Mouse (Mus musculus): ENCODE data around the gene Fam117a. TPM values are rescaled to one million over a fixed set of nuclear protein-coding genes. Genes with fewer than 3 reads are reported as not detected.

Gene Fam117a
- polyA plus RNA-seq, 1 experiment from 2014 or later, result 5.7 TPM

- WGBS, result 90% methylated on average over 7 of the region's 7 CpGs
- no peak for DNase-seq (ENCODE audit: low spot score)
Observed at GRCm38 (mm10) chr11:95371182-95371581, 34.4 kb downstream of the Fam117a start.

GRCm38 (mm10) chr11:95378926-95379325 lies 42.1 kb downstream of the Fam117a start:
- no peak overlapping the region for H3K4me3 ChIP-seq (ENCODE audit: low read depth, low read length)
- no peaks in the 10 kb centered on the region for H3K4me1 ChIP-seq (replicated peaks; ENCODE audit: control insufficient read depth, insufficient read depth)
- ATAC-seq (ENCODE audit: low FRiP score, low TSS enrichment) (no peak), DNase-seq (ENCODE audit: low spot score) (no peak)
- H3K9me3 ChIP-seq (ENCODE audit: control insufficient read depth, low read length), result no peaks in the 10 kb centered on the region
- H3K27ac ChIP-seq (replicated peaks), result no peak overlapping the region
- TF ChIP-seq CTCF (IDR thresholded peaks at IDR 0.05; ENCODE audit: low read depth) (no peak), EP300 (optimal IDR thresholded peaks at IDR 0.05) (no peak)
- no peak overlapping the region for H3K4me2 ChIP-seq (replicated peaks; ENCODE audit: low read depth)
- H3K27me3 ChIP-seq (ENCODE audit: control insufficient read depth, insufficient read depth, low read length), result no peaks in the 10 kb centered on the region
- WGBS, result 51% methylated on average over 9 of the region's 9 CpGs
- H3K36me3 ChIP-seq (ENCODE audit: control insufficient read depth, insufficient read depth, low read length), result peaks cover 15% of the 10 kb centered on the region; the same call in 1 of the 2 replicates
- no peak overlapping the region for H3K9ac ChIP-seq (ENCODE audit: low read length)

More at GRCm38 (mm10) chr11:95371182-95371581, 34.4 kb downstream of the Fam117a start:
- Histone ChIP-seq H3K27ac (replicated peaks) (no peak overlapping the region), H3K36me3 (ENCODE audit: control insufficient read depth, insufficient read depth, low read length) (peaks cover 15% of the 10 kb centered on the region; the same call in 1 of the 2 replicates), H3K4me2 (replicated peaks; ENCODE audit: low read depth) (no peak overlapping the region), H3K27me3 (ENCODE audit: control insufficient read depth, insufficient read depth, low read length) (no peaks in the 10 kb centered on the region), H3K4me3 (ENCODE audit: low read depth, low read length) (no peak overlapping the region), H3K9ac (ENCODE audit: low read length) (no peak overlapping the region), H3K9me3 (ENCODE audit: control insufficient read depth, low read length) (no peaks in the 10 kb centered on the region), H3K4me1 (replicated peaks; ENCODE audit: control insufficient read depth, insufficient read depth) (no peaks in the 10 kb centered on the region; the same call in 1 of the 2 replicates)
- ATAC-seq (ENCODE audit: low FRiP score, low TSS enrichment), result no peak
- TF ChIP-seq CTCF (IDR thresholded peaks at IDR 0.05; ENCODE audit: low read depth), result no peak

GRCm38 (mm10) chr11:95379552-95379951 lies 42.7 kb downstream of the Fam117a start:
- H3K36me3 ChIP-seq (ENCODE audit: control insufficient read depth, insufficient read depth, low read length), result peaks cover 14% of the 10 kb centered on the region; the same call in 1 of the 2 replicates
- H3K9me3 ChIP-seq (ENCODE audit: control insufficient read depth, low read length), result no peaks in the 10 kb centered on the region
- H3K27ac ChIP-seq (replicated peaks), result no peak overlapping the region
- H3K4me3 ChIP-seq (ENCODE audit: low read depth, low read length), result no peak overlapping the region
- no peak overlapping the region for H3K4me2 ChIP-seq (replicated peaks; ENCODE audit: low read depth)
- ATAC-seq (ENCODE audit: low FRiP score, low TSS enrichment) (no peak), DNase-seq (ENCODE audit: low spot score) (no peak)
- no peak overlapping the region for H3K9ac ChIP-seq (ENCODE audit: low read length)
- no peaks in the 10 kb centered on the region for H3K27me3 ChIP-seq (ENCODE audit: control insufficient read depth, insufficient read depth, low read length)
- 68% methylated on average over 5 of the region's 5 CpGs for WGBS
- TF ChIP-seq CTCF (IDR thresholded peaks at IDR 0.05; ENCODE audit: low read depth), result no peak
- TF ChIP-seq EP300 (optimal IDR thresholded peaks at IDR 0.05), result no peak
- H3K4me1 ChIP-seq (replicated peaks; ENCODE audit: control insufficient read depth, insufficient read depth), result no peaks in the 10 kb centered on the region

- H3K36me3 ChIP-seq (ENCODE audit: control insufficient read depth, insufficient read depth, low read length), result peaks cover 6% of the 10 kb centered on the region; the same call in 1 of the 2 replicates
- 91% methylated on average over 7 of the region's 7 CpGs for WGBS
- H3K27me3 ChIP-seq (ENCODE audit: control insufficient read depth, insufficient read depth, low read length), result no peaks in the 10 kb centered on the region
- TF ChIP-seq EP300 (optimal IDR thresholded peaks at IDR 0.05) (no peak), CTCF (IDR thresholded peaks at IDR 0.05; ENCODE audit: low read depth) (no peak)
- no peaks in the 10 kb centered on the region for H3K4me1 ChIP-seq (replicated peaks; ENCODE audit: control insufficient read depth, insufficient read depth)
- no peak overlapping the region for H3K9ac ChIP-seq (ENCODE audit: low read length)
- no peak overlapping the region for H3K4me3 ChIP-seq (ENCODE audit: low read depth, low read length)
- ATAC-seq (ENCODE audit: low FRiP score, low TSS enrichment) (no peak), DNase-seq (ENCODE audit: low spot score) (no peak)
- no peak overlapping the region for H3K27ac ChIP-seq (replicated peaks)
- no peak overlapping the region for H3K4me2 ChIP-seq (replicated peaks; ENCODE audit: low read depth)
- no peaks in the 10 kb centered on the region for H3K9me3 ChIP-seq (ENCODE audit: control insufficient read depth, low read length)
Observed at GRCm38 (mm10) chr11:95380711-95381110, 43.9 kb downstream of the Fam117a start.

- Histone ChIP-seq H3K27ac (replicated peaks) (no peak overlapping the region), H3K4me1 (replicated peaks; ENCODE audit: control insufficient read depth, insufficient read depth) (no peaks in the 10 kb centered on the region), H3K36me3 (ENCODE audit: control insufficient read depth, insufficient read depth, low read length) (peaks cover 6% of the 10 kb centered on the region; the same call in 1 of the 2 replicates), H3K9me3 (ENCODE audit: control insufficient read depth, low read length) (no peaks in the 10 kb centered on the region), H3K9ac (ENCODE audit: low read length) (no peak overlapping the region), H3K27me3 (ENCODE audit: control insufficient read depth, insufficient read depth, low read length) (no peaks in the 10 kb centered on the region), H3K4me3 (ENCODE audit: low read depth, low read length) (no peak overlapping the region), H3K4me2 (replicated peaks; ENCODE audit: low read depth) (no peak overlapping the region)
- no peak for ATAC-seq (ENCODE audit: low FRiP score, low TSS enrichment)
- WGBS, result 96% methylated on average over 1 of the region's 1 CpGs
- TF ChIP-seq CTCF (IDR thresholded peaks at IDR 0.05; ENCODE audit: low read depth), result no peak
- TF ChIP-seq EP300 (optimal IDR thresholded peaks at IDR 0.05), result no peak
- DNase-seq (ENCODE audit: low spot score), result no peak
Observed at GRCm38 (mm10) chr11:95381146-95381545, 44.3 kb downstream of the Fam117a start.

- no peak for DNase-seq (ENCODE audit: low spot score)
- H3K36me3 ChIP-seq (ENCODE audit: control insufficient read depth, insufficient read depth, low read length), result 0 out of 2 replicates have a peak, but pooled peaks cover 5% of the 10 kb centered on the region
- H3K9ac ChIP-seq (ENCODE audit: low read length), result no peak overlapping the region
- no peaks in the 10 kb centered on the region for H3K27me3 ChIP-seq (ENCODE audit: control insufficient read depth, insufficient read depth, low read length)
- WGBS, result 77% methylated on average over 5 of the region's 5 CpGs
- H3K27ac ChIP-seq (replicated peaks), result 0 out of 2 replicates have a peak overlapping the region, but pooled peaks have one; percentile 13
- TF ChIP-seq CTCF (IDR thresholded peaks at IDR 0.05; ENCODE audit: low read depth), result no peak
- no peak for TF ChIP-seq EP300 (optimal IDR thresholded peaks at IDR 0.05)
- H3K4me1 ChIP-seq (replicated peaks; ENCODE audit: control insufficient read depth, insufficient read depth), result no peaks in the 10 kb centered on the region
- no peak overlapping the region for H3K4me2 ChIP-seq (replicated peaks; ENCODE audit: low read depth)
- no peaks in the 10 kb centered on the region for H3K9me3 ChIP-seq (ENCODE audit: control insufficient read depth, low read length)
- no peak overlapping the region for H3K4me3 ChIP-seq (ENCODE audit: low read depth, low read length)
- ATAC-seq (ENCODE audit: low FRiP score, low TSS enrichment), result no peak
Observed at GRCm38 (mm10) chr11:95383331-95383986, 46.6 kb downstream of the Fam117a start.
